Mouse (Mus musculus) brown adipose tissue, adult 24 weeks (tissue): Measurements from ENCODE around the gene Vmn1r1. TPM values are rescaled to one million over a fixed set of nuclear protein-coding genes. Genes with fewer than 3 reads are reported as not detected.

Experiments
- H3K27ac ChIP-seq: fragments of 200-500 bp; replicated peaks from 2 replicates; pipeline ENCODE4 v1.5.1; 2012; ENCODE audit warnings: low read depth, mild to moderate bottlenecking, low read length
- H3K4me1 ChIP-seq: fragments of 200-500 bp; 2 replicates; pipeline ENCODE4 v1.6.1; 2012; ENCODE audit warnings: low read length, mixed read lengths; ENCODE audit not compliant: control insufficient read depth, insufficient read depth, insufficient read length
- H3K4me3 ChIP-seq: fragments of 200-500 bp; 2 replicates; pipeline ENCODE4 v1.5.1; 2012; ENCODE audit warnings: low read depth, mild to moderate bottlenecking, low read length, moderate library complexity; ENCODE audit not compliant: insufficient read depth
- polyA plus RNA-seq: library from polyadenylated mRNA; stranded (reverse); fragments of >200 nt; gene quantifications from 2 replicates; pipeline ENCODE4 v1.2.4, GENCODE M21; 2012; ENCODE audit not compliant: missing spikeins, insufficient read depth, insufficient read length

Vmn1r1 gene
- polyA plus RNA-seq, 1 experiment, result not detected

DNA sequence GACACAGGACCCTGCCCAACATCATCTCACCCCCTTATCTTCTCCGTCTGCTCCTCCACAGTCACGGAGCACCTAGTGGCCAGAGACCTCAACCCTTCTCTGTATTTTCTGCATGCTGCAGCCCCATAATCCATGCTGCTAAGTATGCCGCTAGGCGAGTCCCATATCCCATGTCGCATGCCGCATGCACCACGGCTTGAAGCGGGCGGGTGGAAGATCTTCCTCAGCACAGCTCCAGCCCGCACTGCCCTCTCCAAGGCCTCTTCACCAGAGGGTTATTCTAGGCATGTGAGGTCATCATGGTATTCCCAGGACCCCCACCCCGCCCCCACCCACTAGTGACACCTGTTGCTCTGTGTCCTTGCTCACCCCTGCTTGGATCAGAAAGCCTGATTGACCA, 51.2 kb downstream of the Vmn1r1 start:
- no peak overlapping the region for H3K27ac ChIP-seq
- H3K4me1 ChIP-seq, result peaks cover 27% of the 10 kb centered on the region
- H3K4me3 ChIP-seq, result no peak overlapping the region

DNA sequence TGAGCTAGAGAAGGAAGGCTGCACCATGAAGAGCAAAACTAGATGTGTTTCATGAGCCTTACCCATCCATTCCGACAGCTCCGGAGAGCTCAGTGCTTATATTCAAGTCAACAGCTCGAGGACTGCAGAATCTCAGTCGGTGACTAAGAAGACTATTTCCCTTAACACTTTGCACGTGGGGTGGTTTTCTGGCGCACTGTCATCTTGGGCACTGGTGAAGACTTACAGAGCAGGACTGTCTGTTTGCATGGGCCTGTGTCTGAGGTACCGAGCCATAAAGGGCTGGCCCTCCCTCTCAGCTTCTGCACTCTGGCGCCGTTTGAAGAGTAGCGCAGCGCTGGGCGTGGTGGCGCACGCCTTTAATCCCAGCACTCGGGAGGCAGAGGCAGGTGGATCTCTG, 51.9 kb downstream of the Vmn1r1 start:
- H3K27ac ChIP-seq, result no peak overlapping the region

GRCm38 (mm10) chr1:182111386-182112317, 52.6 kb downstream of the Vmn1r1 start:
- peaks cover 28% of the 10 kb centered on the region for H3K4me1 ChIP-seq
- no peak overlapping the region for H3K4me3 ChIP-seq
- no peak overlapping the region; the same call in 1 of the 2 replicates for H3K27ac ChIP-seq

More for the DNA sequence above, 51.9 kb downstream of the Vmn1r1 start:
- Histone ChIP-seq H3K4me3 (no peak overlapping the region), H3K4me1 (peaks cover 28% of the 10 kb centered on the region)

GRCm38 (mm10) chr1:182110708-182111385, 53.4 kb downstream of the Vmn1r1 start:
- H3K4me1 ChIP-seq, result peaks cover 28% of the 10 kb centered on the region
- no peak overlapping the region for H3K4me3 ChIP-seq
- peak overlapping the region; percentile 40 for H3K27ac ChIP-seq

- H3K4me1 ChIP-seq, result peaks cover 28% of the 10 kb centered on the region
- H3K4me3 ChIP-seq, result no peak overlapping the region
- H3K27ac ChIP-seq, result no peak overlapping the region
These were observed 54.1 kb downstream of the Vmn1r1 start for GRCm38 (mm10) chr1:182110185-182110584.

DNA sequence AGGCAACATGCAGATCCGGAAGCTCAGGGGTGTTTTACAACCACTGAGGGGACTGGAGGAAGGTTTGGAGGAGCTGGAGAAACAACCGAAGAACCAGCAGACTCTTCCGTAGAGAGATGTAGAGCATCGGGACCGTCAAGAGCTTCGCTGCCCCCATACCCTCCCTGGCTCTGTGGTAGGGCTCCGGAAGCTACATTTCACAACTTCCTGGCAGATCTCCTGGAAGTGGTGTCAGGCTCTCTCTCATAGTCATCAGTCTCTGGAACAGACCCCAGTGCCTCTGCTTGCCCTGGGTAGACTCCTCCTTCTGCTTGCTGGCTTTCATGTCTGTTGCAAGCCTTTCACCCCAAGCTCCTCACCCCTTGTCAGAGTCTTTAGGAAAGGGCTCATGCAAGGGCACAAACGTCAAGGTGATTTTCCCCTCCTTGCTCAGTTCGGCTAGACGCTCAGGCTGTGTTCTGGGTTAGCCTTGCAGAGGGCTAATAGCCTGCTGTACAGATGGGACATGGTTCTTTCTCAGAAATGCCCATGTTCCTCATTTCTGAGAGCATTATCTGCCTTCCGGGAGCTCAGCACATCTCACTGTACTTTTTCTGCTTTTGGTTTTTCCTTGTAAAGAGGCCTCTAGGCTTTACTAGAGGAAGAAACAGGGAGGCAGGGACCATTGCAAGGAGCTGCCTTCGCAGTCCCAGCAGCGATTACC, 55.7 kb downstream of the Vmn1r1 start:
- no peak overlapping the region for H3K27ac ChIP-seq
- no peak overlapping the region for H3K4me3 ChIP-seq
- peaks cover 28% of the 10 kb centered on the region for H3K4me1 ChIP-seq

DNA sequence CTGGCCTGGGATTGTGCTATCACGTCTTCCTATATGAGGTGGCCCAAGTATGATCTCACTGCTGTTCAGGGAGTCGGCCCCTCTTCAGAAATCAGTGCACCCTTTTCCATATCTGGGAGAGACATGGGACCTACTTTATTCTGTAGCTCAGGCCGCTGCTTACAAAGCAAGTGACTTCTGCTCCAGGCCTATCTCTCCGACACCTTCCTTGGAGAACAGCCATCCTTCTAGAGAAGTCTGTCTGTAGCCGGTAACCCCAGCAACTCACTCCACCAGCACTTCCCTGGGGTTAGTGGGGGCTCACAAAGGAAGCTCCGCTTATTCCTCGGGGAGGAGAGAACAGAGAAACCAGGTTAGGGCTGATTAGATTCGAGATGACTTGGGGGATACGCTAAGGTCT, 57.0 kb downstream of the Vmn1r1 start:
- H3K4me1 ChIP-seq, result peaks cover 30% of the 10 kb centered on the region
- no peak overlapping the region for H3K27ac ChIP-seq
- no peak overlapping the region for H3K4me3 ChIP-seq

DNA sequence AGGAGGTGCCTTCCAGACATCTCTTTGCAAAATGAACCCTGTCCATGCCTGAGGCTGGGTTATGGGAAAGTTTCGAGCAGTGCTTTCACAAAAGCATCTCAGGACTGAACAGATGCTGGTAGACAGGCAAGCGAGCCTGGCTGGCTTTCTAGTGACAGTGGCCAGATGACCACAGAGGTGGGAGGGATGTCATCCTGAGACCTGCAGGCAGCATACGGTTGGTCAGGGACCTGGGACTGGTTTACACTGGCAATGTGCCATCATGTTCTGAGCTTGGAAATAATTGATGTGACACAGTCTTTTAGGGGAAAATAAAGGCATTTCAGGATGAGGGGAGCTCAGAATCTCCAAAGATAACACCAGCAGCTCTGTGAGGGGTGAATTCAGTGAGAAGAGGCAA, 59.3 kb downstream of the Vmn1r1 start:
- H3K4me1 ChIP-seq, result peaks cover 23% of the 10 kb centered on the region
- 0 out of 2 replicates have a peak overlapping the region, but pooled peaks have one; percentile 1 for H3K27ac ChIP-seq
- no peak overlapping the region for H3K4me3 ChIP-seq

Other genes with a start within 250 kb of the Vmn1r1 start
- gene Enah, start 144.5 kb downstream of the Vmn1r1 start, polyA plus RNA-seq, result 5.5 and 8.0 TPM in 2 replicates
- gene Srp9, start 39.7 kb downstream of the Vmn1r1 start, polyA plus RNA-seq, result 85.3 and 87.3 TPM in 2 replicates
- gene Degs1, start 118.3 kb upstream of the Vmn1r1 start, polyA plus RNA-seq, result 48.7 and 52.0 TPM in 2 replicates
- 8.7 and 11.6 TPM in 2 replicates for gene Fbxo28, start 177.1 kb upstream of the Vmn1r1 start, polyA plus RNA-seq
- gene Trp53bp2, start 244.7 kb upstream of the Vmn1r1 start, polyA plus RNA-seq, result 7.6 and 7.7 TPM in 2 replicates